Mouse (Mus musculus): ENCODE data around the gene Inpp5b. TPM values are rescaled to one million over a fixed set of nuclear protein-coding genes. Genes with fewer than 3 reads are reported as not detected.

The Inpp5b gene
- polyA plus RNA-seq, 1 experiment from 2014 or later = 23.7 TPM

MicroRNAs within 50 kb of the gene (microRNA counts, 519-probe panel; counts per million panel counts)
- microRNA mmu-miR-697 (19.3 counts per million), microRNA mmu-miR-698 (19.3 counts per million)

Small RNA genes lying within 50 kb of the gene (microRNA-seq; reads per million reads assigned to microRNA genes)
- gene Gm24721 (ENCODE audit: borderline number of aligned reads) (not detected), gene Mir697 (ENCODE audit: borderline number of aligned reads) (not detected), gene Mir698 (ENCODE audit: borderline number of aligned reads) (not detected)

Other genes starting within 250 kb of the Inpp5b start
- 0.47 TPM in 1 of 2 replicates, not detected in the other for gene 3100002H09Rik, start 131.0 kb upstream of the Inpp5b start, polyA plus RNA-seq (2014; fragmentation: Nextera tagmentation; extraction: Ambion mirVana)
- gene Pou3f1, start 85.0 kb upstream of the Inpp5b start, polyA plus RNA-seq (2014; fragmentation: Nextera tagmentation; extraction: Ambion mirVana) = 1.2 and 1.7 TPM in 2 replicates
- 58.6 and 62.7 TPM in 2 replicates for gene Utp11, start 48.2 kb upstream of the Inpp5b start, polyA plus RNA-seq (2014; fragmentation: Nextera tagmentation; extraction: Ambion mirVana)
- 15.7 and 18.2 TPM in 2 replicates for gene Fhl3, start 41.1 kb upstream of the Inpp5b start, polyA plus RNA-seq (2014; fragmentation: Nextera tagmentation; extraction: Ambion mirVana)
- gene Sf3a3, start 27.1 kb upstream of the Inpp5b start, polyA plus RNA-seq (2014; fragmentation: Nextera tagmentation; extraction: Ambion mirVana) = 110 and 118 TPM in 2 replicates
- 9.9 and 11.5 TPM in 2 replicates for gene Mtf1, start 60.3 kb downstream of the Inpp5b start, polyA plus RNA-seq (2014; fragmentation: Nextera tagmentation; extraction: Ambion mirVana)
- 40.6 and 42.6 TPM in 2 replicates for gene Yrdc, start 108.8 kb downstream of the Inpp5b start, polyA plus RNA-seq (2014; fragmentation: Nextera tagmentation; extraction: Ambion mirVana)
- gene 1110065P20Rik, start 109.3 kb downstream of the Inpp5b start, polyA plus RNA-seq (2014; fragmentation: Nextera tagmentation; extraction: Ambion mirVana) = 64.2 and 64.4 TPM in 2 replicates
- 1.4 and 2.0 TPM in 2 replicates for gene Maneal, start 120.3 kb downstream of the Inpp5b start, polyA plus RNA-seq (2014; fragmentation: Nextera tagmentation; extraction: Ambion mirVana)
- 0.29 and 0.58 TPM in 2 replicates for gene Epha10, start 139.0 kb downstream of the Inpp5b start, polyA plus RNA-seq (2014; fragmentation: Nextera tagmentation; extraction: Ambion mirVana)
- 2.8 and 4.2 TPM in 2 replicates for gene 9930104L06Rik, start 195.2 kb downstream of the Inpp5b start, polyA plus RNA-seq (2014; fragmentation: Nextera tagmentation; extraction: Ambion mirVana)
- 70.3 and 90.3 TPM in 2 replicates for gene Cdca8, start 197.5 kb downstream of the Inpp5b start, polyA plus RNA-seq (2014; fragmentation: Nextera tagmentation; extraction: Ambion mirVana)
- gene Rspo1, start 244.6 kb downstream of the Inpp5b start, polyA plus RNA-seq (2014; fragmentation: Nextera tagmentation; extraction: Ambion mirVana) = 10.0 and 10.6 TPM in 2 replicates

Data from embryonic facial prominence, embryonic 14.5 days (tissue).